Mouse (Mus musculus) retina, postnatal 1 day (tissue): ENCODE data around the gene Top3b.
"Not testable (repeated sequence)": the region's sequence is repeated elsewhere in the genome, so short reads cannot be mapped to it uniquely, and the experiment has no call there.

Experiments
- DNase-seq: peaks from one replicate; pipeline ENCODE4 v3.0.0-alpha.2; 2012

Top3b gene

DNA sequence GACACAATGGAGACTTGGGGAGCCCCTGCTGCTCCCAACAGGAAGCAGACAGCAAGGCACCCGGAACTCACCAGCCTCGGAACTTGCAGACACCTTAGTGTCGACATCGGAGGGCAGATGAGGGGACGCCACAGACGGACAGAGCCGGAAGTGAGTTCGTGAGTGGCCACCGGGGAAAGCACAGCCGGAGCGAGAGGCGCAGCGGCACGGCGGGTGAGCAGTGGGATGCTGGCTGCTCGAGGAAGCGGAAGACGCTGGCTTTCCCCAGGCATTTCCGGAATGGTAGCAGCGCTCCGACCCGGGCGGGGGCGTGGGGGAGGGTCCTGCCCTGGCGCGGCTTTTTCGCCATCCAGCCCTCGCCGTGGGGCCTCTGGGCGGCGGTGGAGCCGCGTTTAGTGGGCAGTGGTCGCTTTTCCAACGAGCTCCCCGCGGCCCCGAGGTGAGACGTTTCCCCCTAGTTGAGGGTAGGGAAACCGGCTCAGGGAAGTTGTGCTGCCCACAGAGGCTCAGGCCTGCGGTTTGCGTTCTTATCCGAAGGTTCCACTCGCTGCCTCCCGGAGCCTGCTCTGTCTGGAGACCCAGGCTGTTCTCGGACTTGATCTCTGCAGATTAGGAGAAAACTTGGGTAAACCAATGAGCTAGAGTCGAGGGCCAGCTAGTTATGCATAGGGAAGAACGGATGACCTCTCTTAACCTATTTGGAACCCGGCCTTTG is at the start of gene Top3b, which contains the start of gene Vpreb1:
Gene Top3b (plus strand): TSS at position 120 of the 715 bp plus-strand sequence.
Gene Vpreb1 (minus strand): TSS at position 227 of the 715 bp plus-strand sequence.
- DNase-seq: peak; percentile 98

DNA sequence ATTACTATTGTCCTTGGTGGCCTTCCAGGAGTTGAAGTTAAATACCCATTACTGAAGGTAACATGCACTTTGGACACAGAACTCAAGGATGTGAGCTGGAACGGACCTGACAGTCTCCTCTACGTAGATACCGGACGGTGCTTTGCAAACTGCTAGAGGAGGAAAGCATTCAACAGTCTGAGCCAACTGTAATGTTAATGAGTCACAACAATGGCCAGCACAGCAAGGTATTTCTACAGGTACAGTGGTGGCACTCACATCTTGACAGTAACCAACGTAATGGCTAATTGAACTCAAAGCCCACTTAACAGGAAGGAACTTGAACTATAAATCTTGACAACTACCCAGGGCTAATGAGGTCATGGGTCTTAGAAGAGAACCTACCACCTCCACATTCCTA is 45.1 kb upstream of the Top3b start:
- DNase-seq: no peak

DNA sequence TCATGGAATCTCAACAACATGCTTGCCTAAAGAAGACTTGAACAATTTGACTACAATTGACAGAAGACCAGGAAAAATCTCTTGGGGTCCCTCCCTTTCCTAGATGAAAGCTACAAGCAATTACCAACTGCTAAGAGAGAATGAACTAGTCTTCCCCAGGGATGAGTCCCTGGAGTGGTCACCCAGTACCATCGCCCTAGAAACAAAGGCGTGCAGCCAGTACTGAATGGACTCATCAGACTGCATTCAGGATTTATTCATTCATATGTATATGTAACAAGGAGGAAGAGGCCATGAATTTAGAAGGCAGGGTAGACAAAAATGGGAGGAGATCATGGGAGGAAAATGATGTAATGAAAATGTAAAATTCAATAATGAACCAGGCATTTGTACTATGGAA is 44.3 kb upstream of the Top3b start:
- DNase-seq: no peak

DNA sequence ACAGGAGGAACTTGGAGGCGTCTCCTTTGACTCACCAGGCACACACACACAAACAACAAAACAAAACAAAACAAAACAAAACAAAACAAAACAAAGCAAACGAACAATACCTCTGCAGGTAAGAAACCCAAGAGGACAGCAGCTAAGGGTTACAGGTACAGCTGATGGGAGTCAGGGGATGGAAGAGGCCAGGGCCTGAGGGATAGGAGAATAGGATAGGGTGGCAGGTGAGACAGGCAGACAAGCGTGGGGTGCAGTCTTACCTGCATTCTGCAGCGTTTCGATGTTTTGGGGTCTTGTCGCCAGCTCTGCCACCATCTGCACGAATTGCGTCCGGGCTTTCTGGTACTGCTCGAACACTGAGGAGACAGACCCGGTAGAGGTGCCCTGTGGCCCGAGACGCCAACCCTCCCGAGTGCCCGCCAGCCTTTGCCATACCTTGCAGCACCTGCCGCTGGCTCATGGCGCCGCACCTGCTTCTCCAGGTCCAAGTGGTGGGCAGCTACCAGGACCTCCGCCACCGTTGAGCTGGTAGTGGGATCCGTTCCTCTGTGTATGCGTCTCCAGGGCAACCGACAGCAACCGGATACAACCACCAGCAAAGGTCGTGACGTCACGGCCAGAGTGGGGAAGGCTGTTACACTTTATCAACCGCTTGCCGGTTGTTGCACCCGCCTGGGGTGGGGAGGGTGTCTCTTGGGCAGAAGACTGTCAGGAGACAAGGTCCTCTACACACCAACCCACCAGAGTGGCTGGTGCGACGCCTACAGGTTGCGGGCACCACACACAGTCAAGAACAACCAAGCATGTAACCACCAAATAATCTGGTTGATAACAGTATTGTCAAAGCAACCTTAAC is 41.5 kb upstream of the Top3b start, which contains the start of gene Spag6l:
Gene Spag6l (minus strand): TSS at position 700 of the 859 bp plus-strand sequence.
- DNase-seq: peak; percentile 89

DNA sequence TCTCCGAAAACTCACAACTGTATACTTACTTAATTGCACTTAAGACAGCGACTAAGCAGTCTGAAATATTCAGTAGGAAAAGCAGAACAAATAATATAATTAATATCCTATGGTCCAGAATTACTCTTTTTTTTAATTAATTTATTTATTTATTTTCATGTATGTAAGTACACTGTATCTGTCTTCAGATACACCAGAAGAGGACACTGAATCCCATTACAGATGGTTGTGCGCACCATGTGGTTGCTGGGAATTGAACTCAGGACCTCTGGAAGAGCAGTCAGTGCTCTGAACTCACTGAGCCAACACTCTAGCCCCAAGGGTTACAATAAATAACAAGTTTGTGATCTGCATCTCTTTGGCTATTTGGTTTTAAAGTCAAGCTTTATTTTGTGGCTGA is 40.9 kb upstream of the Top3b start:
- DNase-seq: no peak

DNA sequence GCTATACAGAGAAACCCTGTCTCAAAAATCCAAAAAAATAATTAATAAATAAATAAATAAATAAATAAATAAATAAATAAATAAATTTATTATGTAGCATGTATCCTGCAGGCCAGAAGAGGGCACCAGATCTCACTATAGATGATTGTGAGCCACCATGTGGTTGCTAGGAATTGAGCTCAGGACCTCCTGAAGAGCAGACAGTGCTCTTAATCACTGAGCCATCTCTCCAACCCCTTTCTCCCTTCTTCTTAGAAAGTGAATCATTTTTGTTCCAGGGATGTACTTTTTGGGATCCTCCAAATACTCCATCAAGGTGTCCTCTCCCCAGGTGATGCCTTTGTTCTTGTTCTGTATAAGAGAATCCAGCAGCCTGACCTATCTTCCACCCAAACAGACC is 21.3 kb upstream of the Top3b start:
- no peak for DNase-seq

DNA sequence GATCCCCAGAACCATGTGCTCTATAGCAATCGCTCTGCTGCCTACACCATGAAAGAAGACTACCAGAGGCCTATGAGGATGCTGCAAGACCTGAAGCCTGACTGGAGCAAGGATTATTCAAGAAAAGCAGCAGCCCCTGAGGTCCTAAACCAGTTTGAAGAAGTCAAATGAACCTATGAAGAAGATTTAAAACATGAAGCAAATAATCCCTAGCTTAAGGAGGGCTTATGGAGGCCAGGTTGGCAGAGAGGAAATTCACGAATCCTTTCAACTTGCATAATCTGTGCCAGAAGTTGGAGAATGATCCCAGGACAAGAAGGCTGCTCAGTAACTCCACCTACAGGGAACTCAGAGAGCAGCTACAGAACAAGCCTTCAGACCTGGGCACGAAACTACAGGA is 18.1 kb upstream of the Top3b start:
- no peak for DNase-seq

DNA sequence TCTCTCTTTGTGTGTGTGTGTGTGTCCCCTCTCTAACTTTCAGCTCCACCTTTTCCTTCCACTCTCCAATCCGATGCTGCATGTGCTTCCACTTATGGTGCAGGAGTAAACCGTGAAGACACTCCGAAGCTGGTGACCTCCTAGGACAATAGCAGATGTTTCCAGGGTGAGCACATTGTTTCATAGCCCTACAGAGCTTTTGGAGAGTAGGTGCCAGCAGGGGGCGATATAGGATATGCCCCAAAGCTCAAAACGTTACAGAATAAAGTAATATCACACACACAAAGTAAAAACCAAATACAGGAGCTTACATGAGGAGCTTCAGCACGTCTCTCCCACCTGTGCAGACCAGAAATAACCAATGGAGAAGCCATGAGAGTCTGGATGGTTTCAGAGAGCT is 15.7 kb upstream of the Top3b start:
- peak; percentile 66 for DNase-seq

DNA sequence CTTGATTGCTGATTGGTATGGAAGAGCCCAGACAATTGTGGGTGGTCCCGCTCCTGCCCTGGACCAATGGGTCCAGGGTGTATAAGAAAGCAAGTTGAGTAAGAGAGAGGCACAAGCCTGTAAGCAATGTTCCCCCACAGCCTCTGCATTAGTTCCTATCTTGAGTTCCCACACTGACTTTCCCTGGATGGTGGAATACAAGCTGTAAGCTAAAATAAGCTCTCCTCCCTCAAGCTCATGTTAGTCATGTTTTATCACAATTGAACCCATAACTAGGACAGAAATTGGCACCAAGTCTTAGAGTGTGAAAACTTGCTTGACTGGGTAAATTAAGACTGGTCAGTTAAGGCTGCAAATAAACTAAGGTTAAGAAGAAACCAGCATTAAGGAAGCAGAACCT is 15.0 kb upstream of the Top3b start:
- DNase-seq: no peak

DNA sequence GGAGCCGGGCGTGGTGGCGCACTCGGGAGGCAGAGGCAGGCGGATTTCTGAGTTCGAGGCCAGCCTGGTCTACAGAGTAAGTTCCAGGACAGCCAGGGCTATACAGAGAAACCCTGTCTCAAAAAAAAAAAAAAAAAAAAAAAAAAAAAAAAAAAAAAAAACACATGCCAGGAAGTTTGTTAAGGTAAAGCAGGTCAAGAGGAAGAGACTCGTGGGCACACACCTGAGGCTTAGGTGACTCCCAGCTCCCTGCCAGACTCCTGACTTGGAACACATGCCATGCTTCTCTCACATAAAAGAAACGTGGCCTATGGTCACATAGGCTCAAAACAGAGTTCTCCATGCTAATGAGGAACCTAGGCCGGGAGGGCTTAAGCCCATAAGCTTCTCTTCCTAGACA is 14.5 kb upstream of the Top3b start:
- not testable (repeated sequence) for DNase-seq

DNA sequence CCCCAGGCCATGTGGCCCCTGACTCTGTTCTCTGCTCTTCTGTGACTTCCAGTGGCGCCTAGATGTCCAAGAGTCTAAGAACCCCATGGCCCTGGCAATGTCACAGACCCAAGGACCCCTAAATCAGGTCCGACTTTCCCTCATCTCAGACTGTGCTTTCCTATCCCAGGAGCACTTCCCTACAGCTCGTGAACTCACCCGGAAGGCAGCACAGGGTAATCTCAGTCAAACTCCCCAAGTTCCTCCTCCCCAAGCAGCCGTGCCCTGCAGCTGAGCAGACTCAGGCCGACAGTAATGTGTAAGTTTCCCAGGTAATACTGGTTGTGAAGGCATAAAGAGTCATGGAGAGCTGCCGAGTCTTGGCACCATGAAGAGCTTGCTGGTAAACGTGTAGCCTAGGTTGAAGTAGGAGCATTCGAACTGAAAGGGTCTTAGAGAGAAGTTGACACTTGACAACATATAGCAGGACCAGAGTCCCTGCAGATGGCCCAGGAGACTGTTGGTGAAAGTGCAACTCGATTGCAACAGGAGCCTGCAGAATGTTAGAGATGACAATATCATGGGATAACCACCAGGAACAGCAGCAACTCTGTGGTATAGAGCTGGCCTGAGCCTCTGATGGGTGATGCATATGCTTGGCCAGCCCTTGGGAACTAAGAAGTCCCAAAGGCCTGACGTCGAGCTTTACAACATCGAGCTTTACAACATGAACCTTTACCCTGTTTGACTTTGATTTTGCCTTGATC is 13.6 kb upstream of the Top3b start:
- DNase-seq: no peak

DNA sequence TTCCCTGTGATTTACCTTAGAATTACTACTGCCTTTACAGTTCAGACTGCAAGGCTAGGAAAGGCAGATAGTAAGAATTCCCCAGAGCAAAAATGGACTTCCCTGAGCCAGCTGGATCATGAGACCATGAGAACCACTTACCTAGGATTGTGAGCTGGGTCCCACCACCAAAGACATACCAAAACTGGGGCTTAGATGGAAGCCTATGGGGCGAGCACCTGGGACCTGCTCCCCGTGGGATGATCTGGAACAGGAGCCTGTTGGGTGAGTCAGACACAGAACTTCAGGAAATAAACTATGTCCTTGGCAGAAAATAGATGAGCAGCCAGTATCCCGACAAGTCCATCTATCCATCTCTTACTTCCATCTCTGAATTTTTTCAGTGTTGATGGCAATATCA is 8.2 kb upstream of the Top3b start:
- no peak for DNase-seq

DNA sequence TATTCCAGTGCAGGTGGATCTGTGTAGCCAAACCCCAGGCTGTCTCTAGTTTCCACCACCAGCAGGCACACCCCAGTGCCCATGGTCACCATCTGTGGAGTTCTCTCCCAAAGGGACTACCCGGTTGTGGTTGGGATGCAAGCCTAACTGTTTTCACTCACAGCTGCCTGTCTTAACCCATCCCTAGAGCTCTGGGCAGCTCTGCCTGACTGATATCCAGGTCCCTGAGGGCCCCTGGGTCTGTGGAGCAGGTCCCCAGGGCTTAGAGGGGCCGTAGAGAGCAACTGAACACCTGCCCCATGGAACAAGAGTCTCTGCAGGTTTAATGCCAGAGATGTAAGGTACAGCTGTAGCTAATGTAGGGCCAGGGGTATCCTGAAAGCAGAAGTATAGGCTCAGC is 6.6 kb upstream of the Top3b start, which contains the start of gene Igll1:
Gene Igll1 (minus strand): TSS at position 8 of the 400 bp plus-strand sequence.
- no peak for DNase-seq

DNA sequence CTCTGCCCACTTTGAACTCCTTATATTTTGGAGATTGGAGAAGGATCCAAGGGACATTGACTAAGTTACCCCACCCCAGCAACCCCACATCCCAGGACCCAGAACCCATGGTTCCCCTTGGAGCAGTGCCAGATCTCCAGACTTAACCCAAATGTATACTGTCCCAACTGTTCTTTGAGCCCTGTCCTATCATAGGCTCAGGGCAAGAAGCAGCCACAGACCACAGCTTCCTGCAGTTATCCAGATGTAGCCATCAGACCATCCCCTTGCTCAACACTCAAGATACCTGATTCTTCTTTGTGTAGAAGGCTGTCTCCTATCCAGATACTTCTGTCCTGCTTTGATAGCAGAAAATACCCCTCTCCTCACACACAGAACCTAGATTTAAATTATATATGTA is 5.3 kb upstream of the Top3b start:
- DNase-seq: no peak

DNA sequence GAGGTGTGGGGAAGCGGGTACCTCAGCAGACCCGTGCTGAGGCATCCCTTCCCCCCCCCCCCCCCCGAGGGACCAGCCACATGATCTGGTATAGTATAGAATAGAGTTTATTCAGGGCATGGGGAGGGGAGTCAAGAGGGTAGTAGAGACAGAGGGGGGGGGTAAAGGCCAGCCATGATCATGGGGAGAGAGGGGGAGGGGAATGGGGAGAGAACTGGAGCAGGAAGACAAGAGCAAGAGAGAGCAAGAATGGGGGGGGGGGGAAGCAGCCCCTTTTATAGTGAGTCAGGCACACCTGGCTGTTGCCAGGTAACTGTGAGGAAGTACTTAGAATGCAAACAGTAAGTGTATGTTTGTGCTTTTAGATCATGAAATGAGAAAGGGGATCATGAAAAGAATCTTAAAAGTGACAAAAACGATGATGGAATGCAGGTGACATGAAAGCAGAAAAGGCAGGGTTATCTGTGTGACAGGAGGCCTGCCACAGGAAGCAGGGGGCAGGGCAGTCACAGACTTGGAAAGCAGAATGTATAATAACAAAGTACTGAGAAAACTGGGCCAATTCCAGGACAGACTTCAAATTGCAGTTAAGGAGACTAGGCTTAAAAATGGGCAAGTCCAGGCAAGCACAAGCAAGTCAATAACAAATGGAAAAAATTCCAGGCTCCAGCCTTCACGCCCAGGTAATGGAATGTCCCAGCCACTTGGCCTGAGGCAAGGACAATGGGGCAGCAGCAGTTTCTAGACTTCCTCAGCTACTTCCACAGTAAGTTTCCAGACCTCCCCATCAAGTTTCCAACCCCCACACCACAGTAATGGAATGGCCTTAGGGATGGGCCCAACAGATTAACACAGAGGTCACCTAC is 4.6 kb upstream of the Top3b start:
- DNase-seq: no peak

DNA sequence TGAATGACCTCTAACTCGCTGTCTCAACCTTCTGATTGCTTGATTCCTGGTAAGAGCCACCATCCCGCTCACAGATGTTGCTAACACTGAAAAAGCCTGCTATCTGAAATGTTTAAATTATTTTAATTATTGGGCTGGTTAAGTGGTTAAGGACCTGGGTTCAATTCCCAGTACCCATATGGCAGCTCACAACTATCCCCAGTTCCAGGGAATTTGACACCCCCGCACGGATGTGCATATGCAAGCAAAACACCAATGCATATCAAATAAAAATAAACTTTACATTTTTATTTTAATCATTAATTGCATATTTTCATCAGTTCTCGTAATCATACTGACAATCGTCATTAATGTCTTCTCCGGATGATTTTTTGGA is 307 bp upstream of the Top3b start:
- no peak for DNase-seq

DNA sequence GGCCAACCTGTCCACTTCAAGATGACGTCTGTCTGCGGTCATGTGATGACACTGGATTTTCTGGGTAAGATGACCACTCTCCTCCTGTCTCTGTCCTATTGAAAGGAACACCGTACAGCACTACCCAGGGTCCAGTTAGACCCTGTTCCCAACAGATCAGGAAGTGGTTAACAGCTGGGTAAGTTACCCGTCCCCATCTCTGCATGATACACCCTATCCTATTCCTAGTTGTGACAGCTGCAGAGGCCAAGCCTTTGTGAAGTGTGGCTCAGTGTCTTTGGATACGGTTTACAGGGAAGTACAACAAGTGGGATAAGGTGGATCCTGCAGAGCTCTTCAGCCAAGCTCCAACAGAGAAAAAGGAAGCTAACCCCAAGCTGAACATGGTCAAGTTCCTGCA is 8.5 kb downstream of the Top3b start:
- no peak for DNase-seq

DNA sequence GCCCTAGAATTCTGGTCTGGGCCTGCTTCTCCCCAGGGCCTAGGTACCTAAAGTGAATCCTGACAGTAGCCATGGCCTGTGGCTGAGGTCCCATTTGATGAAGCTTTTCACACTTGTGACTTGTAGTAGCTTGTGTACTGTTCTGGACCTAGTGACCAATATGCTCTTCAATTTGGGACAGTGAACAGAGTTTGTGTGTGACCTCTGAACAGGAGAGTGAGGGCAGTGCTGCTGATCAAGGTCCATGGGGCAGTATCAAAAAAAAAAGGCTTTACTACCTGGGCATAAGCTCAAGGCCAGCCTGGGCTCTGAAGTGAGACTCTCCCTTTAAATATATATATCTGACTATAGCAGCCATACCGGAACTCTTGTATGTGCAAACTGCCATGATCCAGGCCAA is 17.8 kb downstream of the Top3b start:
- no peak for DNase-seq

DNA sequence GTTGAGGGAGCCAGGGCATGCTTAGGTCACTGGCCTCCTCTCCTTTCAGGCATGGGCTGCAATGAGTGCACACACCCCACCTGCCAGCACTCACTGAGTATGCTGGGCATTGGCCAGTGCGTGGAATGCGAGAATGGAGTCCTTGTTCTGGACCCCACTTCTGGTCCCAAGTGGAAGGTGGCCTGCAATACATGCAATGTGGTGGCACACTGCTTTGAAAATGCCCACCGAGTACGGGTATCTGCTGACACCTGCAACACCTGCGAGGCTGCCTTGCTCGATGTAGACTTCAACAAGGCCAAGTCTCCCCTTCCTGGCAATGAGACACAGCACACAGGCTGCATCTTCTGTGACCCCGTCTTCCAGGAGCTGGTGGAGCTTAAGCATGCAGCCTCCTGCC is 21.8 kb downstream of the Top3b start:
- no peak for DNase-seq

DNA sequence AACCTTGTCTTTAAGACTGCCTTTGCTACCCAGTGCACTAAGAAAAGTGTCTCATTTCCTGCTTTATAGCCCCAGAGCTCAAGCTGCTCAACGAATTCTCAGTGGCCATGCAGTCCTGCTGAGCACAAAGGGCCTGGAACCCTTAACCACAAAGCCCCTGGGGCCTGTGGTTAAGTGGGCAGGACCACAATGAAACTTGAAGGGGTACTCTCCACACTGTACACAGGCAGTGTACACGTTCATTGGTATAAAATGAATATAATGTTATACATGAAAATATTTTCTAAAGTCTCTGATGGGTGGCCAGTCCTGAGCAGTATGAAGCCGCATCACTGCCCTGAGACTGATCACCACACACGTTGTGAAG is 25.5 kb downstream of the Top3b start:
- no peak for DNase-seq

DNA sequence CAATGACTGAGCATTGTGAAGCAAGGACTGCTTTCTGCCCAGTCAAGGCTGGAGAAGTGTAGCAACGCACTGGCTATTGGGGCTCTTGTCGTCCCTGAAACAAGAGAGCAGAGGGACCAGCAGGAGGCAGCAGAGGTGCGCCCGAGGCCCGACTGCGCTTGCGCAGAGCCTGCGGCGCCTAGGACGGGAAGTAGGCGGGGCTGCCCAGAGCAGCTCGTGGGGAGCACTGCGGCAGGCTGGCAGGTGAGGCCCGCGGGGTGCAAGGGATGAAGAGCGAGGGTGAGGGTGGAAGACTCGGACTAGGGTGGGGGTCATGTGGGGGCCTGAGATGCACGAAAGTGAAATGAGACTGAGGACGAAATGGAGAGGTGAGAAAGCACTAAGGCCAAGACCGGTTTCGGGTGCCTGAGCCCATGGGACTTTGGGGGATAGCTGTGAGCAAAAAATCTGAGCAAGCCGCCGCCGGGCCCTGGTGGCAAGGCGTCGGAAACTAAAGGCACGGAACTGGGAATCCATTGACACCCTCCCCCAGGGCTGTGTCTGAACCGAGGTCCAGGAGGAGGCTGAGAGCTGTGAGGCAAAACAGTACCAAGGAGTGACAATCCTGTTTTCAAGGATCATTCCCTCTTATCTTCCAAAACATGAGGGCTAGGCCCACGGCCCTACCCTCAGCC is 26.0 kb downstream of the Top3b start, which contains the start of gene Ppm1f:
Gene Ppm1f (plus strand): TSS at position 88 of the 674 bp plus-strand sequence.
- DNase-seq: peak; percentile 94
